Mouse (Mus musculus) embryonic facial prominence, embryonic 14.5 days (tissue): ENCODE results near the gene Rapsn. TPM values are rescaled to one million over a fixed set of nuclear protein-coding genes. Genes with fewer than 3 reads are reported as not detected.
"Not testable (repeated sequence)": the region's sequence is repeated elsewhere in the genome, so short reads cannot be mapped to it uniquely, and the experiment has no call there.

Experiments used
- ATAC-seq: fragments of 200-750 bp; cut with Nextera tagmentation; 2 replicates; pipeline ENCODE4 v1.8.0; 2017; ENCODE audit warnings: low read depth, moderate number of reproducible peaks, moderate TSS enrichment
- DNase-seq: peaks from one replicate; pipeline ENCODE4 v3.0.0-alpha.2; 2015; ENCODE audit warnings: low spot score
- H3K27ac ChIP-seq: fragments of 300-500 bp; sonication (generic); replicated peaks from 2 replicates; pipeline ENCODE4 v1.5.1; 2014; ENCODE audit warnings: low read depth, mild to moderate bottlenecking, low read length, moderate library complexity
- H3K27me3 ChIP-seq: fragments of 300-500 bp; sonication (generic); replicated peaks from 2 replicates; pipeline ENCODE4 v1.6.1; 2014; ENCODE audit warnings: low read length; ENCODE audit not compliant: control insufficient read depth, insufficient read depth
- H3K36me3 ChIP-seq: fragments of 300-500 bp; sonication (generic); 2 replicates; pipeline ENCODE4 v1.6.1; 2014; ENCODE audit warnings: low read length, mixed read lengths; ENCODE audit not compliant: control insufficient read depth, insufficient read depth
- H3K4me1 ChIP-seq: fragments of 300-500 bp; sonication (generic); 2 replicates; pipeline ENCODE4 v1.6.1; 2014; ENCODE audit warnings: antibody characterized with exemption, low read length; ENCODE audit not compliant: control insufficient read depth, insufficient read depth
- H3K4me2 ChIP-seq: fragments of 300-500 bp; sonication (generic); 2 replicates; pipeline ENCODE4 v1.6.1; 2014; ENCODE audit warnings: low read depth, mild to moderate bottlenecking, low read length, moderate library complexity, mixed read lengths
- H3K4me3 ChIP-seq: fragments of 300-500 bp; sonication (generic); 2 replicates; pipeline ENCODE4 v1.5.1; 2014; ENCODE audit warnings: low read depth, mild to moderate bottlenecking, low read length
- H3K9ac ChIP-seq: fragments of 300-500 bp; sonication (generic); 2 replicates; pipeline ENCODE4 v1.6.1; 2014; ENCODE audit warnings: low read depth, mild to moderate bottlenecking, low read length, moderate library complexity, mixed read lengths
- H3K9me3 ChIP-seq: fragments of 300-500 bp; sonication (generic); 2 replicates; pipeline ENCODE4 v1.6.1; 2016; ENCODE audit warnings: low read length; ENCODE audit not compliant: control insufficient read depth
- WGBS: fragments of 180-500 bp; shearing (Covaris S2); extraction: QIAGEN DNeasy Blood & Tissue Kit; methylation state at CpG from one replicate; pipeline ENCODE4 v1.1.7; 2014; 5-methylcytosine and 5-hydroxymethylcytosine counted together
- polyA plus RNA-seq: library from polyadenylated mRNA; unstranded; fragments of >200 nt; fragmentation: Nextera tagmentation; extraction: Ambion mirVana; gene quantifications from 2 replicates; pipeline ENCODE4 v1.2.1, GENCODE M21; 2014

Gene Rapsn
- 35.4 and 40.5 TPM in 2 replicates for polyA plus RNA-seq

DNA sequence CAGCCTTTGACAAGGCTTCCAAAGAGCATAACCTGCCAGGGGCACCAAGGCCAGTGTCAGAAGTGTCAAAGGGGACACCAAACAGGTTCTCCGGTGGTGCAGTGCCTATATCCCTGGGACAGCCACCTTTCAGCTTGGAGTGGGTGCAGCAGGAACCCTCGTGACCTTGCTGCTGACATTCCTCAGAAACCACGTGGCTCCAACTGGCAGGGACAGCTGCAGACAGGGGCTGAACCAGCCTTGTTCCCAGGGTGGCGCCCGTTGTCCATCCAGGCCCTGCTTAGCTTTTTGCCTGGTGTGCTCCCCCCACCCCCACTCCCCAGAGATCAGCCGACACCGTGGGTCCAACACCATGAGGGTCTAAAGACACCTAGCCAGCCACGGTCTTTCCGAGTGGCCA lies at the start of gene Rapsn:
Rapsn (plus strand) TSS at position 236 of the 400 bp plus-strand sequence.
- 66% methylated on average over 6 of the region's 9 CpGs for WGBS

DNA sequence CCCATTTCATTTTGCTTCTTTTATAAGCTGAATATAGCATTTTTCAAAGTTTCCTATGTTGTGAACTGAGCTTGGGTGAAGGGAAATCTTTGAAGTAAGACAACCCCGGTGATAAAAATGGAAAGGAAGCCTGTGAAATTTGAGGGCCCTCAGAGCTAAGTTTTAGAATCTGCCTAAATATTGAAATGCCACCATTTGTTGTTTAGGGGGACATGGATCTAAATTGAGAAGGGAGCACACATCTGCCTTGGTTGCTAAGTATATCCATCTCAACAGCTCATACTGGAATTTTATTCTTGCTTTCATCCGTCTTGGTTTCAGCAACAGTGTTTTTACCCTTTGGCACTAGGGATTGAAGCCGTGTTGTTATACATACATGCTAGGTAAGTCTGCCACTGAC lies 49.4 kb upstream of the Rapsn start:
- no peak overlapping the region for H3K4me3 ChIP-seq
- no peaks in the 10 kb centered on the region for H3K9me3 ChIP-seq
- H3K27me3 ChIP-seq = no peaks in the 10 kb centered on the region
- no peaks in the 10 kb centered on the region for H3K4me1 ChIP-seq
- H3K27ac ChIP-seq = no peak overlapping the region
- WGBS = 88% methylated on average over 3 of the region's 3 CpGs
- H3K9ac ChIP-seq = no peak overlapping the region
- no peak for ATAC-seq
- DNase-seq = no peak
- no peak overlapping the region for H3K4me2 ChIP-seq
- H3K36me3 ChIP-seq = no peaks in the 10 kb centered on the region

More for the DNA sequence above, at the start of gene Rapsn:
- H3K9me3 ChIP-seq = no peaks in the 10 kb centered on the region
- H3K9ac ChIP-seq = no peak within 1 kb of the TSS
- no peaks in the 10 kb centered on the region for H3K36me3 ChIP-seq
- H3K27ac ChIP-seq = 0 out of 2 replicates have a peak within 1 kb of the TSS, but pooled peaks have one; percentile 10
- no peaks in the 10 kb centered on the region for H3K4me1 ChIP-seq
- peak; percentile 68 for DNase-seq
- no peaks in the 10 kb centered on the region for H3K27me3 ChIP-seq
- peak; percentile 77; the same call in 1 of the 2 replicates for ATAC-seq
- H3K4me3 ChIP-seq = no peak within 1 kb of the TSS
- peak within 1 kb of the TSS; percentile 26 for H3K4me2 ChIP-seq

DNA sequence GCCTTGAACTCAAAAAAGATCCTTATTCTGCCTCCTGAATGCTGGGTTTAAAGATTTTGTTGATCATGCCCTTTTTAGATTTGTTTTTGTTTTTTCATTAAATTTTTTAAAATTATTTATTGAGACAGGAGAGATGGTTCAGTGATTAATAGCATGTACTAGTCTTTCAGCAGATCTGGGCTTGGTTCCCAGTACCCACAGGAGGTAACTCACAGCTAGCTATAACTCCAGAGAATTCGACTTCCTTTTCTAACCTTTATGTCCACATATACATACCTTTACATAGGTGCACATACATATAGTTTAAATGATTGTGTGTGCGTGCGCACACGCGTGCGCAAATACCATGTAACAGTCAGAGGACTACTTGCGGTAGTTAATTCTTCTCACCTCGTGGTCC lies 26.9 kb upstream of the Rapsn start:
- H3K4me3 ChIP-seq = no peak overlapping the region
- no peak overlapping the region for H3K4me2 ChIP-seq
- 98% methylated on average over 8 of the region's 8 CpGs for WGBS
- H3K36me3 ChIP-seq = peaks cover 86% of the 10 kb centered on the region
- no peaks in the 10 kb centered on the region for H3K9me3 ChIP-seq
- DNase-seq (no peak), ATAC-seq (no peak)
- no peaks in the 10 kb centered on the region for H3K27me3 ChIP-seq
- H3K9ac ChIP-seq = no peak overlapping the region
- H3K4me1 ChIP-seq = no peaks in the 10 kb centered on the region
- no peak overlapping the region for H3K27ac ChIP-seq

DNA sequence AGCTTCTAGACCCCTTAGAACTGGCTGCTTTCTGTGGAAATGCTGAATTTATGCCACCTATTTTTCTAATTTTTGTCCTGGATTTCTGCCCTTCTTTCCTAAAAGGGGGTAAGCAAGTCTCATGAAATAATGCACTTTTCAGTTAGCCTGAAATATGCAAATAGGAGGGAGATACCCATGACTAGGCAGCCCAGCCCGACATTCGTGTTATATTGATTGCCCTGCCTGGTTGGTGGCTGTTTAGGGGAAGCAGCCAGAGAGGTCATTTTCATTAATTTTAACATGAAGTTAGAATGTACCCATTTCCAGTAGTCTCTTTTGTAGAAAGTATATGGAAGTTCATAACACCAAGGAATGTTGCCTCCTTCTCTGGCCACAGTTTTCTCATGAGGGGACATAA lies 21.5 kb upstream of the Rapsn start:
- no peaks in the 10 kb centered on the region for H3K27me3 ChIP-seq
- H3K4me2 ChIP-seq = no peak overlapping the region
- WGBS = 92% methylated on average over 2 of the region's 2 CpGs
- H3K4me3 ChIP-seq = no peak overlapping the region
- H3K4me1 ChIP-seq = no peaks in the 10 kb centered on the region
- no peaks in the 10 kb centered on the region for H3K9me3 ChIP-seq
- ATAC-seq (no peak), DNase-seq (no peak)
- no peak overlapping the region for H3K27ac ChIP-seq
- no peak overlapping the region for H3K9ac ChIP-seq
- H3K36me3 ChIP-seq = peaks cover 71% of the 10 kb centered on the region

DNA sequence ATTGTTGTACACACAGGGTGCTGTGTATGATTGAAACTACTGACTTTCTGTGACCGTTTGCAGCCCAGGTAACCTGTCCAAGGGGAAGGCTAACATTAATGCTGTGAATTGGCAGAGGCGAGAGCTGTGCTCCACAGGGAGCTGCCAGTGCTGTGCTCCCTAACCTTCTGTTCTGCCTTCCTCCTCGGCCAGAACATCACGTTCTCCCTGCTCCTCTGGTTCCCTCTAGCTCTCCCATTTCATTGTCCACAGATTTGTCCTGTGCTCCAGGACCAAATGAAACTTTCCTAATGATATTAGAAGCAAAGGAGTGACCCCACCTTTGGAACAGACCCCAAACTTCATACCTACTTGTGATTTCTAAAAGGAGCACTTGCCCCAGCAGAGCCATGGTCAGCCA lies 20.0 kb upstream of the Rapsn start:
- ATAC-seq (no peak), DNase-seq (no peak)
- WGBS = 77% methylated on average over 4 of the region's 4 CpGs
- Histone ChIP-seq H3K4me3 (no peak overlapping the region), H3K4me1 (no peaks in the 10 kb centered on the region), H3K9me3 (no peaks in the 10 kb centered on the region), H3K4me2 (no peak overlapping the region), H3K27ac (no peak overlapping the region), H3K36me3 (peaks cover 65% of the 10 kb centered on the region), H3K27me3 (no peaks in the 10 kb centered on the region), H3K9ac (no peak overlapping the region)

DNA sequence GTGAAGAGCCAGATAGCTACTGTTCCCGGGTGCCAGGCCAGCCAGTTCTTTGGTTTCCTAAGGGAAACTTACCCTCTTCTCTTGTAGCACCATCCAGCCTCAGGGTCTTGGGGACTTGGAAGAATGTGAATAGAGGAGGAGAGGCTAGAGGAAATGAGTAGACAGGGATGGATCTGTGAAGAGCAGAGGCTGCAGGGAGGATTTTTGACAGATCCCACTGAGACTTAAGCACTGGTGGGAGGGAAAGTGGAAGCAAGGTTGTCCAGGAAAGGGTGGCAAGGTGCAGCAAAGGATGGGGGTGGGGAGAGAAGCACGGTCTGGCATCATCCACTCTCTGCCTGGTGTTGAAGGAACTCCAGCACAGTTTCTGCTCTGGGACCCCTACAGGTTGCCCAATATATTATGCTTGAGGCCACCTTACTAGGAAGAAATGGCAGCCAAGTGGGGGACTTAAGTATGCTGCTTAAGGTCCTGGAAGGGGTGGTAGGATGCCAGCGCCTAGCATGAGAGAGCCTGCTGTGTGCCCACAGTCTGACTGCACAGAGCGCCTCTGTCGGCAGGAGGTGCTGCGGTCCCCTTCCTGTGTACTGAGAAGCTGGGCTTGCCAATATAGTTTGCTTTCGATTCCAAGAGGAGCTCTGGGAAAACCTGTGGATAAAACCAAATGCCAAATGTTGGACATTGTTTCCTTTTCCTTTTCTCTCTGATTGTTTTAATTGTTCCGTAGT lies 17.2 kb upstream of the Rapsn start:
- no peaks in the 10 kb centered on the region for H3K27me3 ChIP-seq
- no peak overlapping the region for H3K27ac ChIP-seq
- no peaks in the 10 kb centered on the region for H3K4me1 ChIP-seq
- ATAC-seq = no peak
- H3K4me2 ChIP-seq = no peak overlapping the region
- no peaks in the 10 kb centered on the region for H3K9me3 ChIP-seq
- peaks cover 48% of the 10 kb centered on the region for H3K36me3 ChIP-seq
- DNase-seq = no peak
- H3K4me3 ChIP-seq = no peak overlapping the region
- WGBS = 83% methylated on average over 8 of the region's 8 CpGs
- no peak overlapping the region for H3K9ac ChIP-seq

DNA sequence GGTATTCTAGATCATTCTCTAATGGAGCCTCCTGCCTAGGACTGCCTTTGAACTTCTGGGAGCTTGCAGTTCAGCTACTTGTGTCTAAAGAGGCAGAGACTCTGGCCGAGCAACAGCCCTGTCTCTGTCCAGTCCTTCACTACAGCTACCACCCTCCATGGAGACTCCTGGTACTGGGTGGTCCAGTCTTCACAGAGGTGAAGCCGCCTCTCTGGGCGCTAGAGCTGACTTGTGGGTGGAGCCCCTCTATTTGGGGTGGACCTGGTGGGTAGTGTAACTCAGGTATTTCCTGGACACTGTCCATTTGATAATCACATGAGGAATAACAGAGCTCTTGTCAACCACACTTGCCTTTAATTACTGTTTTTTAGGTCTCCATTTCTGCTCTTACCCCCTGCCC lies 15.5 kb upstream of the Rapsn start:
- H3K4me3 ChIP-seq = no peak overlapping the region
- peaks cover 31% of the 10 kb centered on the region for H3K36me3 ChIP-seq
- 92% methylated on average over 3 of the region's 3 CpGs for WGBS
- no peaks in the 10 kb centered on the region for H3K27me3 ChIP-seq
- ATAC-seq (no peak), DNase-seq (no peak)
- no peak overlapping the region for H3K4me2 ChIP-seq
- no peak overlapping the region for H3K27ac ChIP-seq
- no peak overlapping the region for H3K9ac ChIP-seq
- no peaks in the 10 kb centered on the region for H3K4me1 ChIP-seq
- H3K9me3 ChIP-seq = no peaks in the 10 kb centered on the region

DNA sequence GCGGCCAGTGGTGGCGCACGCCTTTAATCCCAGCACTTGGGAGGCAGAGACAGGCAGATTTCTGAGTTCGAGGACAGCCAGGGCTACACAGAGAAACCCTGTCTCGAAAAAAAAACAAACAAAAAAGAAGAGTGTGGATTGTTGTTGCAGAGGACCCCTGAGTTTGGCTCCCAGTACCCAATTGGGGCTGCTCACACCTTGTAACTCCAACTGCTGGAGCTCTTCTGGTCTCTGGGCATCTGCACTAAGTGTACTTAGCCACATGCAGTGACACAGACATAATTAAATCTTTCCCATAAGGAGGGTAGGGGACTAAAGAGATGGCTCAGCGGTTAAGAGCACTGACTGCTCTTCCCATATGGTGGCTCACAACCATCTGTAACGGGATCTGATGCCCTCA lies 13.2 kb upstream of the Rapsn start:
- not testable (repeated sequence) for H3K4me2 ChIP-seq, H3K4me3 ChIP-seq, H3K27me3 ChIP-seq, H3K27ac ChIP-seq, H3K9me3 ChIP-seq, ATAC-seq, DNase-seq, H3K4me1 ChIP-seq, H3K9ac ChIP-seq
- 96% methylated on average over 7 of the region's 7 CpGs for WGBS
- peaks cover 28% of the 10 kb centered on the region for H3K36me3 ChIP-seq

DNA sequence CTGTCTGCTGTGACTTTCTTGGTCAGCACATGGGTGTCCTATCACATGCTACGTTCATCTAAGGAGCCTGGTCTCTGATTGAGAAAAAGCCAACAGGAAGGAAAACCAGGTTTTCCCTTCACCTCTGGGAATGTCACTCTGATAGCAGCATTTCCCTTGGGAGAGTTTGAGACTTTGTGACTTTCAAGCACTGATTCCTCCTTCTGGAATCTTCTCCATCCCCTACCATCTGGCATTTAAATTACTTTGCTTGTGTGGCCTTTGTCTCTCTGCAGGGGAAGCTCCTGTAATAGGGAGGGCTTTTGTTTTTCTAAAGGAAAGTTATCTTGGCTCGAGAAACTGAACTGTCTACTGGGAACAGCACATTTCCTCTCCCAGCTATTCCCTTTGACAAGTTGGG lies 12.3 kb upstream of the Rapsn start:
- WGBS = 57% methylated on average over 2 of the region's 2 CpGs
- Histone ChIP-seq H3K4me3 (no peak overlapping the region), H3K36me3 (peaks cover 20% of the 10 kb centered on the region), H3K9me3 (no peaks in the 10 kb centered on the region), H3K9ac (no peak overlapping the region), H3K4me1 (no peaks in the 10 kb centered on the region), H3K4me2 (no peak overlapping the region), H3K27ac (no peak overlapping the region), H3K27me3 (no peaks in the 10 kb centered on the region)
- no peak for ATAC-seq
- DNase-seq = peak; percentile 5
